Mouse (Mus musculus): ENCODE data around the gene Gm20388. TPM values are rescaled to one million over a fixed set of nuclear protein-coding genes. Genes with fewer than 3 reads are reported as not detected.

Gene Gm20388
- polyA plus RNA-seq, 1 experiment, result 49.7 TPM

GRCm38 (mm10) chr8:122191054-122191376, 2280.4 kb downstream of the Gm20388 start:
- Histone ChIP-seq H3K4me3 (ENCODE audit: insufficient read depth, low read depth, low read length) (no peak overlapping the region), H3K27ac (ENCODE audit: insufficient read depth, low read depth, low read length) (no peak overlapping the region)
- 61% methylated on average over 8 of the region's 8 CpGs for WGBS

DNA sequence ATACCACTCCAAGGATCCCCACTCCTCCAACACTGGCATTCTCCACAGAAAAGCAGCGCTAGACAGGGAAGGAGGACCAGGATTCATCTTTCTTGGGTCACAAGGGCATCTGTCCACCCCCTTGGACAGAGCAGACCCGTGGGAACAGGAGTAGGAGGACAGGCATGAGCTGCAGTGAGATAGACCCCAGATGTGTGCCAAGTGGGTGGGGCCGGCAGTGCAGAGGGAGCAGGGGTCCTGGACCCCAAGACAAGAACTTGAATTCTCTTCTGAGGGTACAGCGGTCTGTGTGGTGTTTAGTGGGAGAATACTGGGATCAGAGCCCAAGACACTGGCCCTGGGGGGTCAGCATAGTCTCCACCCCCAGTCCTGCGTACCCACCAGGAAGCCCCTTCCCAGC, 2282.1 kb downstream of the Gm20388 start:
- Histone ChIP-seq H3K4me3 (ENCODE audit: insufficient read depth, low read depth, low read length) (no peak overlapping the region), H3K36me3 (ENCODE audit: control insufficient read depth, insufficient read depth, low read length) (no peaks in the 10 kb centered on the region), H3K4me1 (ENCODE audit: control insufficient read depth, insufficient read depth, low read length) (no peaks in the 10 kb centered on the region), H3K27me3 (replicated peaks; ENCODE audit: control insufficient read depth, insufficient read depth, low read length) (no peaks in the 10 kb centered on the region), H3K27ac (ENCODE audit: insufficient read depth, low read depth, low read length) (no peak overlapping the region)
- WGBS, result 66% methylated on average over 5 of the region's 5 CpGs
- TF ChIP-seq POLR2A (IDR thresholded peaks at IDR 0.05; ENCODE audit: low read depth, low read length) (no peak), CTCF (conservative IDR thresholded peaks at IDR 0.05; ENCODE audit: insufficient read depth, insufficient read length, low read depth, low read length) (no peak)
- no peak for DNase-seq

More at GRCm38 (mm10) chr8:122191054-122191376, 2280.4 kb downstream of the Gm20388 start:
- TF ChIP-seq POLR2A (IDR thresholded peaks at IDR 0.05; ENCODE audit: low read depth, low read length) (no peak), CTCF (conservative IDR thresholded peaks at IDR 0.05; ENCODE audit: insufficient read depth, insufficient read length, low read depth, low read length) (no peak)
- H3K27me3 ChIP-seq (replicated peaks; ENCODE audit: control insufficient read depth, insufficient read depth, low read length), result no peaks in the 10 kb centered on the region
- H3K36me3 ChIP-seq (ENCODE audit: control insufficient read depth, insufficient read depth, low read length), result no peaks in the 10 kb centered on the region
- no peaks in the 10 kb centered on the region for H3K4me1 ChIP-seq (ENCODE audit: control insufficient read depth, insufficient read depth, low read length)
- DNase-seq, result no peak

- TF ChIP-seq POLR2A (IDR thresholded peaks at IDR 0.05; ENCODE audit: low read depth, low read length) (no peak), CTCF (conservative IDR thresholded peaks at IDR 0.05; ENCODE audit: insufficient read depth, insufficient read length, low read depth, low read length) (no peak)
- H3K27me3 ChIP-seq (replicated peaks; ENCODE audit: control insufficient read depth, insufficient read depth, low read length), result no peaks in the 10 kb centered on the region
- 72% methylated on average over 11 of the region's 11 CpGs for WGBS
- no peak overlapping the region for H3K27ac ChIP-seq (ENCODE audit: insufficient read depth, low read depth, low read length)
- DNase-seq, result no peak
- no peak overlapping the region for H3K4me3 ChIP-seq (ENCODE audit: insufficient read depth, low read depth, low read length)
- H3K36me3 ChIP-seq (ENCODE audit: control insufficient read depth, insufficient read depth, low read length), result no peaks in the 10 kb centered on the region
- no peaks in the 10 kb centered on the region for H3K4me1 ChIP-seq (ENCODE audit: control insufficient read depth, insufficient read depth, low read length)
Measured at GRCm38 (mm10) chr8:122193521-122193920, 2282.9 kb downstream of the Gm20388 start.

DNA sequence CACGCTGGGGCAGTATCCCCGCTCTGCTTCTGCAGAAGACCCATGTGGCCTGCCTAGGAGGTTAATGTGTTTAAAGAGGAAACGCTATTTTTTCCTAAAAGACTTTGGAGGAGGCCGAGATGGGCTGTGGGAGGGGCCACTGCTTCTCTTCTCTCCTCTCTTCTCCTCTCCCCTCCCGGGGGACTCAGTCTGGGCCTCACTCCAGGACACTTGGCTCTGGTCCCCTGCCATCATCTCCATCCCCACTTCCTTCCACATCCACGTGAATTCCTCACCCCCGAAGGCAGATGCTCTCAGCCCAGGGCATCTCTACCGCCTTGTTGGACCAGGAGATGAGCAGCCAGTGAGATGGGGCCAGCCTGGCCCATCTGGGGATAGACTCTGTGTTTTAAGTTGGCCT, 2283.8 kb downstream of the Gm20388 start:
- 48% methylated on average over 8 of the region's 8 CpGs for WGBS

DNA sequence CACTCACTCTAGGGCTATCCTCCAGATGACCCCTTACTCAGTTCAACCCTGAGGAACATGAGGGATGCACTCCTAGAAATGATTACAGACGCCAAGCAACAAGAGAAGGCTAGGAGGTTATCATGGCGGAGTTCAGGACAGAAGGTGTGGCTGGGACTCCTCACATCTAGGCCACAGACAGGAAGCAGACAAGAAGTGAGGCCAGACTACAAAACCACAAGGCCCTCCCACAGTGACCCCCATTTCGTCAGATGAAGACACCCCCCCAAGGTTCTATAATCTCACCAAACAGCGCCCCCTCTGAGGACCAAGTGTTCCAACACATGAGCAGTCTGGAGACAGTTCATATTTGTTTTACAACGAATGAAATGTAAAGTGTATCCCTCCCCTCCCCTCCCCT, 2286.7 kb downstream of the Gm20388 start:
- Histone ChIP-seq H3K27me3 (replicated peaks; ENCODE audit: control insufficient read depth, insufficient read depth, low read length) (no peaks in the 10 kb centered on the region), H3K36me3 (ENCODE audit: control insufficient read depth, insufficient read depth, low read length) (no peaks in the 10 kb centered on the region), H3K27ac (ENCODE audit: insufficient read depth, low read depth, low read length) (no peak overlapping the region), H3K4me3 (ENCODE audit: insufficient read depth, low read depth, low read length) (no peak overlapping the region), H3K4me1 (ENCODE audit: control insufficient read depth, insufficient read depth, low read length) (no peaks in the 10 kb centered on the region)
- 76% methylated on average over 5 of the region's 5 CpGs for WGBS
- TF ChIP-seq POLR2A (IDR thresholded peaks at IDR 0.05; ENCODE audit: low read depth, low read length), result no peak
- TF ChIP-seq CTCF (conservative IDR thresholded peaks at IDR 0.05; ENCODE audit: insufficient read depth, insufficient read length, low read depth, low read length), result no peak
- DNase-seq, result no peak

More for the DNA sequence above, 2283.8 kb downstream of the Gm20388 start:
- no peak for TF ChIP-seq POLR2A (IDR thresholded peaks at IDR 0.05; ENCODE audit: low read depth, low read length)
- no peak for TF ChIP-seq CTCF (conservative IDR thresholded peaks at IDR 0.05; ENCODE audit: insufficient read depth, insufficient read length, low read depth, low read length)
- H3K27me3 ChIP-seq (replicated peaks; ENCODE audit: control insufficient read depth, insufficient read depth, low read length), result no peaks in the 10 kb centered on the region
- peak; percentile 62 for DNase-seq
- H3K4me1 ChIP-seq (ENCODE audit: control insufficient read depth, insufficient read depth, low read length), result no peaks in the 10 kb centered on the region
- H3K27ac ChIP-seq (ENCODE audit: insufficient read depth, low read depth, low read length), result no peak overlapping the region
- no peak overlapping the region for H3K4me3 ChIP-seq (ENCODE audit: insufficient read depth, low read depth, low read length)
- no peaks in the 10 kb centered on the region for H3K36me3 ChIP-seq (ENCODE audit: control insufficient read depth, insufficient read depth, low read length)

DNA sequence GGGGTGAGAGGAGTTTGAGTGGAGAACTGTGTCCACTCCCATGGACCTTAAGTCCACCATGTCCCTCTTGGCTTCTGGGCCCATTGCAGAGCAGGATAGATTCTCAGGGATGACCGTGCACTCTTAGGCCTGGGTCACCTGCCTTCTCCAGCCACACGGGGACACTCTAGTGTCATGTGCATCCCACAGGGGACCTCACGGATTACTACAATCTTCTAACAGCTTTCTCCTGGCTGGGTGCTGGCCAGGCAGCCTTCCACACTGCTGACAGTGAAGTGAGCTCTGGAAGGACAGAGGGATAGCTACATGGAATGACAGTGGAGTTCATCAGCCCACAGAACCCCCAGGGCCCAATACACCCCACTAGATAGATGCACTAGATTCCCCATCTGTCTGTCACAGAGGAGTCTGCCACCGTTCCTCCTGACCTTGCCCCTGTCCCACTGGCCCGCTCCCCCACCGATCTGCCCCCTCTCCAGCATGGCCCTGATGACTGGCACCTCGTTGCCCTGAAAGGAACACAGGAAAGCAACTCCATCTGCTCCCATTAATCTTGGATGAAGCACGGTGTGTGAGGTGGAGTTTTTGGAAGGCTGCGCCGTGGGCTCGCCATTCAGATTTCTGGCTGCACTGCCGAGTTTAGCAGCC, 2287.9 kb downstream of the Gm20388 start:
- no peaks in the 10 kb centered on the region for H3K27me3 ChIP-seq (replicated peaks; ENCODE audit: control insufficient read depth, insufficient read depth, low read length)
- 76% methylated on average over 12 of the region's 12 CpGs for WGBS
- H3K4me3 ChIP-seq (ENCODE audit: insufficient read depth, low read depth, low read length), result no peak overlapping the region
- no peak overlapping the region for H3K27ac ChIP-seq (ENCODE audit: insufficient read depth, low read depth, low read length)
- DNase-seq, result no peak
- H3K4me1 ChIP-seq (ENCODE audit: control insufficient read depth, insufficient read depth, low read length), result no peaks in the 10 kb centered on the region
- no peak for TF ChIP-seq POLR2A (IDR thresholded peaks at IDR 0.05; ENCODE audit: low read depth, low read length)
- TF ChIP-seq CTCF (conservative IDR thresholded peaks at IDR 0.05; ENCODE audit: insufficient read depth, insufficient read length, low read depth, low read length), result no peak
- H3K36me3 ChIP-seq (ENCODE audit: control insufficient read depth, insufficient read depth, low read length), result no peaks in the 10 kb centered on the region

DNA sequence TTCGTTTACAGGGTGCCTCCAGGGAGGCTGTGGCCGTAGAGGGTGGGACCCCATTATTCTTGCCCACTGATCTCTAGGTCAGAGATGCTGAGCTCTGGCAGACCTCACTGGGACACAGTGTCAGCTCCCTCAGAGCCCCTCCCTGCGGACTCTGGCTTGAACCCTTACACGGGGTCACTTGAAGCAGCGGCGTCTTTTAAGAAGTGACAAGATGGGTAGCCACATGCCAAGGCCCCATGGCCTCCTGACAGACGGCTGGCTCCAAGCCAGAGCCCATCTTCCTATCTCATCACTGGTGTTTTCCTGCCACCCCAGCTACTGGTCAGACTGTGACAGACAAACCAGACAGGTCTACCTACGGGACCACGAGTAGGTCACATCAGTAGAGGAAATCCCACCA, 2288.6 kb downstream of the Gm20388 start:
- WGBS, result 82% methylated on average over 9 of the region's 9 CpGs

More for the DNA sequence above, 2288.6 kb downstream of the Gm20388 start:
- Histone ChIP-seq H3K4me1 (ENCODE audit: control insufficient read depth, insufficient read depth, low read length) (no peaks in the 10 kb centered on the region), H3K4me3 (ENCODE audit: insufficient read depth, low read depth, low read length) (no peak overlapping the region), H3K27me3 (replicated peaks; ENCODE audit: control insufficient read depth, insufficient read depth, low read length) (no peaks in the 10 kb centered on the region), H3K36me3 (ENCODE audit: control insufficient read depth, insufficient read depth, low read length) (no peaks in the 10 kb centered on the region), H3K27ac (ENCODE audit: insufficient read depth, low read depth, low read length) (no peak overlapping the region)
- DNase-seq, result no peak
- TF ChIP-seq CTCF (conservative IDR thresholded peaks at IDR 0.05; ENCODE audit: insufficient read depth, insufficient read length, low read depth, low read length), result no peak
- no peak for TF ChIP-seq POLR2A (IDR thresholded peaks at IDR 0.05; ENCODE audit: low read depth, low read length)

All from kidney, adult 2 months (tissue).